Mouse (Mus musculus) T-helper 17 cell (primary cell): ENCODE data around the gene Vmn2r1.

Experiments
- in situ Hi-C, 2 experiments: fragments of 300-600 bp; cut with MboI, MseI; formaldehyde crosslinking; loops; 1 replicate in 1 of 2; 2 replicates in 1 of 2; pipeline ENCODE4 v1.15.1; 2025; ENCODE audit warnings: high pct_unique_total_duplicates in 2 of 2

Vmn2r1 gene

DNA sequence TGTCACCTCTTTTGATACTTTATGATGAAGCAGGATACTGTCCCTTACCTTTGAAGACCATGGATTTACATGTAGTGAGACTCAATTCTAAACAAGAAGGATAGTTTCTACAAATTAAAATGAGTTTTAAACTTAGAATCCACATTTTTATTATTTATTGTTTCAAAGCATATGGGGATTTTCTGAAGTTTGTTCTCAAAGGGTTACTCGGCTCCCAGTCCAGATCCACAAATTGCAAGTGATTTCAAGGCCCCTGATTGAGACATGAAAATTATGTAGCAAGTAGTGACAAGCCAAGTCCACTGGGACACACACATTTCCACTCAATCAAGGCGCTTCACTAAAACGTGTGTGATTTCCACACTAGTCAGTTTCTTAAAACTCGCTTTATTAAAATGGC, at the start of gene Vmn2r1:
TSS of gene Vmn2r1 (plus strand) at position 301 of the 400 bp plus-strand sequence.
- in situ Hi-C loops: no loop called here

- in situ Hi-C loops: loop anchor here (5.0 to 25.0 kb wide), 2 partner anchors 49 to 749 kb away; no protein-coding TSS in a partner anchor
Observed at GRCm38 (mm10) chr3:64038136-64038841, 43.1 kb upstream of the Vmn2r1 start.

DNA sequence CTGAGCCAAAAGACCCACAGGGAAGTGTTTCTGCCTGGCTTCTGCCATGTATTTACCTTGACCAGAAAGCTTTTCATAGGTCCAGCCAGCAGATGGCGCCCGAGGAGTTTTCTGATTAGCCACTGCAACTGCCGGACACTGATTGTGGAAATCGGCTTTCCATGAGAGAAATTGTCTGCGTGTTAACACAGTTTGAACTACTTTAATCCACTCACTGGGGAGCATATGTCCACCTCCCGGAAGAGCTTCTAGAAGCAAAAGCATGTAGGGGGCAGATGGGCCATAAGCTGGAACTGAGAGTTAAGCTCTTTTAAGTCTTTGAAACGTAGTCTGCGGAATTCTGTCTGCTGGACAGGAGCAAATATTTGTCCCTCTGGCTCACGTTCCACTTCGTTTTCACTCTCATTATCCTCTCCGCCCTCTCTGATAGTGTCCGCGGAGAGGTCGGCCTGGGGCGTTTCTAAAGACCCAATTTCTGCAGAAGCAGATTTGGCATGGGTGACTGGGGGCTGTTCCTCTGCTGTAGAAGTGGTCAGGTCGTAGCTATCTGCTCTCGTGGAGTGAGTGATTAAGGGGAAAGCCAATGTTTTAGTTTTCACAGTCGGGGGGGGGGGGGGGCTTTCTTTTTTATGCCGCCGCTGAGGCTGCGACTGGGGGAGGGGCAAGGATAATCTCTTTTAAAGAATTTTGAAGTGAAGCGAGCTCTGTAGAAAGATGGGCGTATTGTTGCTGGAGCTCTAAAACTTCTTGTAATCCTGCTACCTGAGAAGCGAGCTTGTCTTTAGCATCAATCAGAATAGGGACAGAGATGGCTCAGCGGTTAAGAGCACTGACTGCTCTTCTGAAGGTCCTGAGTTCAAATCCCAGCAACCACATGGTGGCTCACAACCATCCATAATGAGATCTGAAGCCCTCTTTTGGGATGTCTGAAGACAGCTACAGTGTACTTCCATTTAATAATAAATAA, 41.2 kb upstream of the Vmn2r1 start:
- in situ Hi-C loops: loop anchor here (5.0 to 25.0 kb wide), 2 partner anchors 47 to 747 kb away; no protein-coding TSS in a partner anchor

GRCm38 (mm10) chr3:64112707-64113106, 31.4 kb downstream of the Vmn2r1 start:
- in situ Hi-C loops: no loop called here

DNA sequence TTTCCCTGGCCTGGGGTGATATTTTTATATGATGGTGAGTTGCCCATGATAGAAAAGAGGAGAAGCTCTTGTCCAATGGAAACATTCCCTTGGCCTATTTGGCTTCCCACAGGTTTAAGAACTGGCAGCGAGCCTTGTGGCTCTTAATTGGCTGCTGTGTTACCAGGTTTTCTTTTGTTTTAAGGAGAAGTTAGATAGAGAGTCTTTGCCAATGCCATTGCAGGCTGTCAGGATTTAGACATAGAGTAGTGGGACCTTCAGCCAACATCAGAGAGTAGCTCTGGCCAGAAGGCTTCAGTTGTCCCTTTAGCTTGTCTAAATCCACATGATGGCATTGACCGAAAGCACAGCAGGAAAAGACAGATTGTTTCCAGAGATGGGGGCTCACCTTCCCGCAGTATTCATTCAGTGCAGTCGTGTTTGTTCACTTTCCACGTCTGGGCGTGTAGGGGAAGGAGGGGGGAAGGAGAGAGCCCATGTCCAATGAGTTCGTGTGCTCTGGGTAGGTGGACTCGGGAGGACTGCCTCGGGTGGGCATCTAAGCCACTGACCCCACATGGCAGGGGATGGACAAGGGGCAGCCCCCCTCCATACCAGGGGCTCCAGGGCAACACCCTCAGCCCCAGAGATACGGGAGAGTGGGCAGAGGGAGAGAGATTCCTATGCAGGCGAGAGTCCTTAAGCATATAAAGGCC, 32.2 kb downstream of the Vmn2r1 start:
- in situ Hi-C loops: no loop called here

GRCm38 (mm10) chr3:64141878-64142508, 60.6 kb downstream of the Vmn2r1 start, which contains the start of gene Vmn2r2:
Gene Vmn2r2, minus strand, starts transcription at chr3:64141928.
- in situ Hi-C loops: no loop called here
